ENCODE assay signal across 9 mouse cellular contexts in the genomic region with DNA sequence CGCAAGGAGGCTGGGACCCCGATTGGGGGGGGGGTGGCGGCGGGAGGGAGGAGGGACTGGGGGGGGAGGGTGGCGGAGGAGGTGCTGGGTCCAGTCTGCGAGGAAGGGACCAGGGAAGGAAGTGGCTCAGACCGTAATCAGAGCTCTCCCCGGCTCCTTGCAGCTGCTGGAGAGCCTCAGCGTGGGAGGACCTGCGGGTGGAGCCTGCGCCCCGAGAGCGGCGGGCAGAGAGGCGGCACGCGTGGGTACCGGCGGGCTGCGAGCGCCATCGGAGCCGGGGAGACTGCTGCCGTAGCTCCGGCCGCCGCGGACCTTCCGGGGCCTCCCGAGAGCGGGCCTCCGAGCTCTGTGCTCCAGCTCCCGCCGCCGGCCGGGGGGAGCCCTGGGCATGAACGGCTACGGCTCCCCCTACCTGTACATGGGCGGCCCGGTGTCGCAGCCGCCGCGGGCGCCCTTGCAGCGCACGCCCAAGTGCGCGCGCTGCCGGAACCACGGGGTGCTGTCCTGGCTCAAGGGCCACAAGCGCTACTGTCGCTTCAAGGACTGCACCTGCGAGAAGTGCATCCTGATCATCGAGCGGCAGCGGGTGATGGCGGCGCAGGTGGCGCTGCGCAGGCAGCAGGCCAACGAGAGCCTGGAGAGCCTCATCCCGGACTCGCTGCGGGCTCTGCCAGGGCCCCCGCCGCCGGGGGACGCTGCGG. TPM values are rescaled to one million over a fixed set of nuclear protein-coding genes. Genes with fewer than 3 reads are reported as not detected.
DNase-seq lines count a peak whose midpoint lies in the region; ATAC-seq and TF ChIP-seq lines count a peak whose summit lies in the region.
"Had no signal": no experiment of that assay in that cellular context is flagged by ENCODE, and none has a peak within 500 bp of the region (broad histone marks: within the 10 kb centered on the region; RNA-seq: fewer than 3 reads in every experiment).

No protein-coding gene starts in this region.

- no peak overlapping the region for H3K27ac ChIP-seq in kidney, adult 2 months (ENCODE audit: insufficient read depth, low read depth, low read length)
- no peak overlapping the region for H3K27ac ChIP-seq in heart, embryonic 16.5 days (ENCODE audit: low read length)
- no peak overlapping the region for H3K27ac ChIP-seq in liver, embryonic 14.5 days
- H3K27ac ChIP-seq in stomach, embryonic 15.5 days = no peak overlapping the region
- H3K27ac ChIP-seq: macrophage had no signal

- WGBS in kidney, adult 2 months = 1% methylated on average over 68 of the region's 71 CpGs
- 0% methylated on average over 61 of the region's 71 CpGs for WGBS in heart, embryonic 16.5 days
- under 1% methylated on average over 57 of the region's 71 CpGs for WGBS in liver, embryonic 14.5 days (ENCODE audit: insufficient replicate concordance)
- WGBS in stomach, embryonic 15.5 days = 1% methylated on average over 61 of the region's 71 CpGs

- H3K27me3 ChIP-seq in kidney, adult 2 months (replicated peaks; ENCODE audit: control insufficient read depth, insufficient read depth, low read length) = peaks cover 18% of the 10 kb centered on the region
- peaks cover 87% of the 10 kb centered on the region for H3K27me3 ChIP-seq in heart, embryonic 16.5 days (ENCODE audit: control insufficient read depth, insufficient read depth, low read length)
- peaks cover 94% of the 10 kb centered on the region for H3K27me3 ChIP-seq in liver, embryonic 14.5 days (ENCODE audit: control insufficient read depth, insufficient read depth, low read length)
- peaks cover 94% of the 10 kb centered on the region for H3K27me3 ChIP-seq in stomach, embryonic 15.5 days (replicated peaks)

- no peak for TF ChIP-seq EP300 in liver, embryonic 14.5 days (IDR thresholded peaks at IDR 0.05; ENCODE audit: low read depth)

- H3K4me1 ChIP-seq in kidney, adult 2 months (ENCODE audit: control insufficient read depth, insufficient read depth, low read length) = peaks cover 3% of the 10 kb centered on the region; the same call in 1 of the 2 replicates
- H3K4me1 ChIP-seq in heart, embryonic 16.5 days (ENCODE audit: control insufficient read depth, insufficient read depth, low read length) = peaks cover 23% of the 10 kb centered on the region
- peaks cover 0 to 2% of the 10 kb centered on the region in 2 experiments; a peak in 2 of 4 replicates for H3K4me1 ChIP-seq in liver, embryonic 14.5 days (replicated peaks; ENCODE audit: control insufficient read depth in 2 of 2, insufficient read depth in 2 of 2, low read length in 1 of 2)
- peaks cover 22% of the 10 kb centered on the region for H3K4me1 ChIP-seq in stomach, embryonic 15.5 days

- peak overlapping the region; percentile 23; the same call in 1 of the 2 replicates for H3K4me3 ChIP-seq in kidney, adult 2 months (ENCODE audit: insufficient read depth, low read depth, low read length)
- H3K4me3 ChIP-seq in heart, embryonic 16.5 days (ENCODE audit: low read length) = peak overlapping the region; percentile 49
- peak overlapping the region in 1 of 2 experiments; percentile 15; a peak in 1 of 4 replicates for H3K4me3 ChIP-seq in liver, embryonic 14.5 days (ENCODE audit: insufficient read depth in 1 of 2, low read depth in 2 of 2, low read length in 2 of 2)
- H3K4me3 ChIP-seq in stomach, embryonic 15.5 days (replicated peaks) = peak overlapping the region; percentile 41

- TF ChIP-seq CTCF in kidney, adult 2 months (conservative IDR thresholded peaks at IDR 0.05; ENCODE audit: insufficient read depth, insufficient read length, low read depth, low read length) = no peak
- no peak for TF ChIP-seq CTCF in liver, embryonic 14.5 days (IDR thresholded peaks at IDR 0.05; ENCODE audit: low read depth)

- H3K9ac ChIP-seq in heart, embryonic 16.5 days (ENCODE audit: low read length) = no peak overlapping the region
- no peak overlapping the region for H3K9ac ChIP-seq in liver, embryonic 14.5 days (replicated peaks)
- no peak overlapping the region for H3K9ac ChIP-seq in stomach, embryonic 15.5 days

- DNase-seq in kidney, adult 2 months = no peak
- DNase-seq in kidney, adult 9 months = no peak
- DNase-seq in brain, adult 2 months (ENCODE audit: low read depth, low spot score) = peak; percentile 18
- DNase-seq in liver, embryonic 14.5 days (ENCODE audit: low read depth in 3 of 3, low spot score in 3 of 3) = no peak
- no peak for DNase-seq in layer of hippocampus, adult 9-11 months
- no peak for DNase-seq in T-cell, adult 2 months (ENCODE audit: low spot score)

- no peaks in the 10 kb centered on the region for H3K9me3 ChIP-seq in heart, embryonic 16.5 days (replicated peaks; ENCODE audit: control insufficient read depth, low read length)
- no peaks in the 10 kb centered on the region for H3K9me3 ChIP-seq in liver, embryonic 14.5 days (ENCODE audit: control insufficient read depth, low read length)
- no peaks in the 10 kb centered on the region for H3K9me3 ChIP-seq in stomach, embryonic 15.5 days

- H3K36me3 ChIP-seq in kidney, adult 2 months (ENCODE audit: control insufficient read depth, insufficient read depth, low read length) = no peaks in the 10 kb centered on the region
- no peaks in the 10 kb centered on the region for H3K36me3 ChIP-seq in heart, embryonic 16.5 days (ENCODE audit: control insufficient read depth, insufficient read depth)
- no peaks in the 10 kb centered on the region for H3K36me3 ChIP-seq in liver, embryonic 14.5 days (replicated peaks; ENCODE audit: control insufficient read depth, insufficient read depth, low read depth)
- no peaks in the 10 kb centered on the region for H3K36me3 ChIP-seq in stomach, embryonic 15.5 days

- peak overlapping the region; percentile 63 for H3K4me2 ChIP-seq in heart, embryonic 16.5 days (ENCODE audit: low read depth, low read length)
- peak overlapping the region; percentile 22 for H3K4me2 ChIP-seq in liver, embryonic 14.5 days (ENCODE audit: low read depth)
- H3K4me2 ChIP-seq in stomach, embryonic 15.5 days = peak overlapping the region; percentile 71

- TF ChIP-seq POLR2A in kidney, adult 2 months (IDR thresholded peaks at IDR 0.05; ENCODE audit: low read depth, low read length) = no peak

- peak; percentile 58; the same call in 1 of the 2 replicates for ATAC-seq in heart, embryonic 16.5 days (replicated peaks; ENCODE audit: extremely low read depth, insufficient read depth, low FRiP score)
- no peak for ATAC-seq in liver, embryonic 14.5 days (ENCODE audit: insufficient read depth)
- peak; percentile 40; the same call in 1 of the 2 replicates for ATAC-seq in stomach, embryonic 15.5 days (ENCODE audit: insufficient read depth, low FRiP score, low read depth)

RNA-seq across cellular contexts. Expression of a gene that starts 0.5 kb away (rescaled TPM):
- not detected in 2 replicates for polyA plus RNA-seq in kidney, adult 2 months (2012; rRNA removed)
- 0.14 and 0.28 TPM in 2 replicates for polyA plus RNA-seq in heart, embryonic 16.5 days (2015; fragmentation: Nextera tagmentation; extraction: Ambion mirVana)
- polyA plus RNA-seq in liver, embryonic 14.5 days (2012; rRNA removed) = 0.02 TPM in 1 of 2 replicates, not detected in the other
- polyA plus RNA-seq in liver, embryonic 14.5 days (2014; fragmentation: Nextera tagmentation; extraction: Ambion mirVana) = not detected in 2 replicates
- 0.77 TPM in 2 replicates for polyA plus RNA-seq in stomach, embryonic 15.5 days (2015; fragmentation: Nextera tagmentation; extraction: Ambion mirVana)
- polyA plus RNA-seq: macrophage had no signal
